Mouse (Mus musculus) activated CD4-positive, CD25-positive, alpha-beta regulatory T cell, adult 4 months (primary cell): ENCODE data around the gene Ppdpf. TPM values are rescaled to one million over a fixed set of nuclear protein-coding genes. Genes with fewer than 3 reads are reported as not detected.

Experiments
- ATAC-seq: one replicate; pipeline ENCODE4 v1.8.0; 2017
- polyA plus RNA-seq, 2 experiments: library from polyadenylated mRNA; unstranded; fragments of 100-300 nt; shearing (Covaris generic); gene quantifications; one replicate each; pipeline ENCODE4 v1.2.1; 2017

Gene Ppdpf
- polyA plus RNA-seq, 2 experiments from 2014 or later, result 179 to 181 TPM

GRCm38 (mm10) chr2:181220361-181220760 is 33.3 kb downstream of the Ppdpf start:
- ATAC-seq, result no peak

- no peak for ATAC-seq
Measured at GRCm38 (mm10) chr2:181224994-181225393, 37.9 kb downstream of the Ppdpf start.

GRCm38 (mm10) chr2:181227122-181227521 is 40.1 kb downstream of the Ppdpf start:
- ATAC-seq, result no peak

- ATAC-seq, result no peak
Measured at GRCm38 (mm10) chr2:181228335-181228734, 41.3 kb downstream of the Ppdpf start.

GRCm38 (mm10) chr2:181231171-181231570 is 44.1 kb downstream of the Ppdpf start:
- ATAC-seq, result no peak

- ATAC-seq, result no peak
Measured at GRCm38 (mm10) chr2:181233443-181233842, 46.4 kb downstream of the Ppdpf start.

GRCm38 (mm10) chr2:181234680-181235079 is 47.6 kb downstream of the Ppdpf start:
- no peak for ATAC-seq

GRCm38 (mm10) chr2:181235681-181236566 is 48.9 kb downstream of the Ppdpf start:
- ATAC-seq, result no peak

- ATAC-seq, result no peak
Measured at GRCm38 (mm10) chr2:181237251-181238014, 50.4 kb downstream of the Ppdpf start.

- ATAC-seq, result no peak
Measured at GRCm38 (mm10) chr2:181238091-181238610, 51.1 kb downstream of the Ppdpf start.

Other genes starting within 250 kb of the Ppdpf start
- gene Nkain4, start 232.5 kb upstream of the Ppdpf start, polyA plus RNA-seq, result not detected
- gene Arfgap1, start 220.0 kb upstream of the Ppdpf start, polyA plus RNA-seq, result 10 to 100 TPM; 40.5 to 50.4 TPM
- under 1 TPM; 0.20 to 0.31 TPM for gene Col20a1, start 200.7 kb upstream of the Ppdpf start, polyA plus RNA-seq
- gene Chrna4, start 143.7 kb upstream of the Ppdpf start, polyA plus RNA-seq, result not detected
- gene Kcnq2, start 51.9 kb upstream of the Ppdpf start, polyA plus RNA-seq, result not detected
- not detected for gene Eef1a2, start 30.2 kb upstream of the Ppdpf start, polyA plus RNA-seq
- not detected for gene Ptk6, start 15.5 kb downstream of the Ppdpf start, polyA plus RNA-seq
- under 1 TPM; 0.18 to 0.38 TPM for gene Srms, start 25.9 kb downstream of the Ppdpf start, polyA plus RNA-seq
- gene Fndc11, start 32.8 kb downstream of the Ppdpf start, polyA plus RNA-seq, result 1 to 10 TPM in 1 of 2 experiments, under 1 TPM in 1; 0.73 to 1.1 TPM
- 10 to 100 TPM; 15.5 to 18.4 TPM for gene Helz2, start 54.8 kb downstream of the Ppdpf start, polyA plus RNA-seq
- gene Gmeb2, start 100.8 kb downstream of the Ppdpf start, polyA plus RNA-seq, result 10 to 100 TPM in 1 of 2 experiments, 1 to 10 TPM in 1; 8.5 to 11.4 TPM
- under 1 TPM in 1 of 2 experiments, not detected in 1; 0.40 TPM for gene Stmn3, start 127.3 kb downstream of the Ppdpf start, polyA plus RNA-seq
- gene Rtel1, start 132.5 kb downstream of the Ppdpf start, polyA plus RNA-seq, result 10 to 100 TPM; 22.9 to 25.4 TPM
- 10 to 100 TPM; 22.2 to 22.8 TPM for gene Zgpat, start 177.7 kb downstream of the Ppdpf start, polyA plus RNA-seq
- gene Arfrp1, start 178.2 kb downstream of the Ppdpf start, polyA plus RNA-seq, result 10 to 100 TPM; 52.2 to 60.8 TPM
- gene Lime1, start 192.8 kb downstream of the Ppdpf start, polyA plus RNA-seq, result 100 to 1,000 TPM; 369 to 440 TPM